Mouse (Mus musculus) right cerebral cortex, postnatal 36 days (tissue): ENCODE results near the gene Syt6.

Source experiments
- DNase-seq, 2 experiments: peaks; one replicate each; pipeline ENCODE4 v3.0.0; 2022; ENCODE audit warnings: low spot score in 2 of 2, mixed read lengths in 1 of 2

The Syt6 gene

GRCm38 (mm10) chr3:103575156-103575892, at the start of gene Syt6:
Gene Syt6, plus strand, starts transcription at chr3:103575231.
- DNase-seq: no peak

GRCm38 (mm10) chr3:103526201-103526704, 48.8 kb upstream of the Syt6 start:
- no peak for DNase-seq

- DNase-seq: no peak
These were observed 48.2 kb upstream of the Syt6 start for GRCm38 (mm10) chr3:103526864-103527263.

- no peak for DNase-seq
These were observed 41.0 kb upstream of the Syt6 start for GRCm38 (mm10) chr3:103534036-103534435.

GRCm38 (mm10) chr3:103535207-103535606, 39.8 kb upstream of the Syt6 start:
- no peak for DNase-seq

- DNase-seq: no peak
These were observed 35.9 kb upstream of the Syt6 start for GRCm38 (mm10) chr3:103539148-103539547.

GRCm38 (mm10) chr3:103546166-103546565, 28.9 kb upstream of the Syt6 start:
- DNase-seq: no peak

GRCm38 (mm10) chr3:103546626-103547025, 28.4 kb upstream of the Syt6 start:
- no peak for DNase-seq

GRCm38 (mm10) chr3:103550236-103550635, 24.8 kb upstream of the Syt6 start:
- DNase-seq: no peak

GRCm38 (mm10) chr3:103567226-103567625, 7.8 kb upstream of the Syt6 start:
- no peak for DNase-seq

- DNase-seq: no peak
These were observed 2.5 kb upstream of the Syt6 start for GRCm38 (mm10) chr3:103572526-103572925.

GRCm38 (mm10) chr3:103573106-103573790, 1.8 kb upstream of the Syt6 start:
- DNase-seq: no peak

- DNase-seq: no peak
These were observed 1.3 kb upstream of the Syt6 start for GRCm38 (mm10) chr3:103573791-103574166.

GRCm38 (mm10) chr3:103574566-103575155, 370 bp upstream of the Syt6 start:
- DNase-seq: no peak

- no peak for DNase-seq
These were observed 1.0 kb downstream of the Syt6 start for GRCm38 (mm10) chr3:103575893-103576641.

GRCm38 (mm10) chr3:103587136-103587535, 12.1 kb downstream of the Syt6 start:
- no peak for DNase-seq

GRCm38 (mm10) chr3:103587672-103588071, 12.6 kb downstream of the Syt6 start:
- no peak for DNase-seq

- DNase-seq: no peak
These were observed 14.6 kb downstream of the Syt6 start for GRCm38 (mm10) chr3:103589636-103590035.

GRCm38 (mm10) chr3:103592636-103593035, 17.6 kb downstream of the Syt6 start:
- DNase-seq: no peak

GRCm38 (mm10) chr3:103593631-103594030, 18.6 kb downstream of the Syt6 start:
- DNase-seq: no peak

GRCm38 (mm10) chr3:103595271-103595810, 20.3 kb downstream of the Syt6 start:
- no peak for DNase-seq

GRCm38 (mm10) chr3:103597586-103597985, 22.6 kb downstream of the Syt6 start:
- no peak for DNase-seq
